Mouse (Mus musculus) liver, embryonic 13.5 days (tissue): ENCODE measurements at regions not wholly inside any gene's neighbourhood (a gene's known extent, or its start where the extent isn't known, plus 50 kb on each side); places are given as distances from the start of the nearest gene placed in this dataset.

Experiments used
- ATAC-seq: fragments of 200-750 bp; cut with Nextera tagmentation; 2 replicates; pipeline ENCODE4 v1.8.0; 2017; ENCODE audit warnings: low read depth, mild to moderate bottlenecking, moderate number of reproducible peaks, moderate library complexity
- DNase-seq: peaks from one replicate; pipeline ENCODE4 v3.0.0; 2022
- H3K27ac ChIP-seq: fragments of 300-500 bp; sonication (generic); 2 replicates; pipeline ENCODE4 v1.5.1; 2015; ENCODE audit warnings: moderate library complexity, mild to moderate bottlenecking, inconsistent platforms
- H3K27me3 ChIP-seq: fragments of 300-500 bp; sonication (generic); 2 replicates; pipeline ENCODE4 v1.6.1; 2015; ENCODE audit warnings: mild to moderate bottlenecking, inconsistent platforms
- H3K36me3 ChIP-seq: fragments of 300-500 bp; sonication (generic); 2 replicates; pipeline ENCODE4 v1.6.1; 2015; ENCODE audit warnings: mild to moderate bottlenecking, inconsistent platforms
- H3K4me1 ChIP-seq: fragments of 300-500 bp; sonication (generic); replicated peaks from 2 replicates; pipeline ENCODE4 v1.6.1; 2015; ENCODE audit warnings: inconsistent platforms
- H3K4me2 ChIP-seq: fragments of 300-500 bp; sonication (generic); 2 replicates; pipeline ENCODE4 v1.6.1; 2015; ENCODE audit warnings: inconsistent platforms, mild to moderate bottlenecking, moderate library complexity
- H3K4me3 ChIP-seq: fragments of 300-500 bp; sonication (generic); replicated peaks from 2 replicates; pipeline ENCODE4 v1.5.1; 2015; ENCODE audit warnings: mild to moderate bottlenecking, inconsistent platforms
- H3K9ac ChIP-seq: fragments of 300-500 bp; sonication (generic); 2 replicates; pipeline ENCODE4 v1.6.1; 2015; ENCODE audit warnings: mild to moderate bottlenecking, inconsistent platforms
- H3K9me3 ChIP-seq: fragments of 300-500 bp; sonication (generic); replicated peaks from 2 replicates; pipeline ENCODE4 v1.6.1; 2016; ENCODE audit warnings: inconsistent platforms
- WGBS: fragments of 180-500 bp; shearing (Covaris S2); methylation state at CpG from one replicate; pipeline ENCODE4 v1.1.7; 2015; ENCODE audit not compliant: insufficient replicate concordance; 5-methylcytosine and 5-hydroxymethylcytosine counted together

GRCm38 (mm10) chr7:70640574-70640973, 274.0 kb upstream of the Nr2f2 start:
- Histone ChIP-seq H3K4me2 (no peak overlapping the region), H3K27me3 (no peaks in the 10 kb centered on the region), H3K27ac (no peak overlapping the region), H3K36me3 (no peaks in the 10 kb centered on the region), H3K9ac (no peak overlapping the region), H3K9me3 (no peaks in the 10 kb centered on the region), H3K4me3 (no peak overlapping the region), H3K4me1 (no peaks in the 10 kb centered on the region)
- no peak for ATAC-seq
- WGBS: 75% methylated on average over 11 of the region's 11 CpGs
- DNase-seq: no peak

- 55% methylated on average over 2 of the region's 2 CpGs for WGBS
- H3K4me3 ChIP-seq: no peak overlapping the region
- no peaks in the 10 kb centered on the region for H3K4me1 ChIP-seq
- no peak overlapping the region for H3K27ac ChIP-seq
- H3K9me3 ChIP-seq: no peaks in the 10 kb centered on the region
- H3K36me3 ChIP-seq: no peaks in the 10 kb centered on the region
- H3K4me2 ChIP-seq: no peak overlapping the region
- ATAC-seq: no peak
- H3K27me3 ChIP-seq: no peaks in the 10 kb centered on the region
- no peak for DNase-seq
- H3K9ac ChIP-seq: no peak overlapping the region
Measured at GRCm38 (mm10) chr7:70638161-70638560, 271.6 kb upstream of the Nr2f2 start.

GRCm38 (mm10) chr7:70634016-70634415, 267.5 kb upstream of the Nr2f2 start:
- no peak for ATAC-seq
- H3K9ac ChIP-seq: no peak overlapping the region
- 57% methylated on average over 11 of the region's 11 CpGs for WGBS
- H3K27me3 ChIP-seq: no peaks in the 10 kb centered on the region
- no peak overlapping the region for H3K4me2 ChIP-seq
- H3K4me3 ChIP-seq: no peak overlapping the region
- H3K27ac ChIP-seq: no peak overlapping the region
- H3K36me3 ChIP-seq: no peaks in the 10 kb centered on the region
- no peak for DNase-seq
- H3K4me1 ChIP-seq: no peaks in the 10 kb centered on the region
- H3K9me3 ChIP-seq: no peaks in the 10 kb centered on the region

- Histone ChIP-seq H3K9ac (no peak overlapping the region), H3K4me3 (no peak overlapping the region), H3K36me3 (no peaks in the 10 kb centered on the region), H3K9me3 (no peaks in the 10 kb centered on the region), H3K4me2 (no peak overlapping the region), H3K4me1 (no peaks in the 10 kb centered on the region), H3K27ac (no peak overlapping the region), H3K27me3 (no peaks in the 10 kb centered on the region)
- DNase-seq (no peak), ATAC-seq (no peak)
- 63% methylated on average over 11 of the region's 11 CpGs for WGBS
Measured at GRCm38 (mm10) chr7:70633577-70633976, 267.0 kb upstream of the Nr2f2 start.

GRCm38 (mm10) chr7:70625643-70626231, 259.2 kb upstream of the Nr2f2 start:
- Histone ChIP-seq H3K9me3 (no peaks in the 10 kb centered on the region), H3K4me3 (no peak overlapping the region), H3K9ac (no peak overlapping the region), H3K27me3 (peaks cover 19% of the 10 kb centered on the region; the same call in 1 of the 2 replicates), H3K27ac (no peak overlapping the region), H3K4me2 (peak overlapping the region; percentile 48), H3K4me1 (peaks cover 12% of the 10 kb centered on the region), H3K36me3 (no peaks in the 10 kb centered on the region)
- 15% methylated on average over 10 of the region's 10 CpGs for WGBS
- no peak for DNase-seq
- ATAC-seq: no peak

- Histone ChIP-seq H3K4me3 (peak overlapping the region; percentile 16; the same call in 1 of the 2 replicates), H3K27me3 (peaks cover 19% of the 10 kb centered on the region; the same call in 1 of the 2 replicates), H3K4me2 (peak overlapping the region; percentile 48), H3K4me1 (peaks cover 12% of the 10 kb centered on the region), H3K27ac (0 out of 2 replicates have a peak overlapping the region, but pooled peaks have one; percentile 21), H3K9ac (no peak overlapping the region), H3K36me3 (no peaks in the 10 kb centered on the region), H3K9me3 (no peaks in the 10 kb centered on the region)
- DNase-seq: no peak
- peak; percentile 53 for ATAC-seq
- 3% methylated on average over 30 of the region's 30 CpGs for WGBS
Measured at GRCm38 (mm10) chr7:70624727-70625642, 258.4 kb upstream of the Nr2f2 start.

- H3K4me3 ChIP-seq: 0 out of 2 replicates have a peak overlapping the region, but pooled peaks have one; percentile 16
- no peak for ATAC-seq
- H3K27ac ChIP-seq: peak overlapping the region; percentile 21; the same call in 1 of the 2 replicates
Measured at GRCm38 (mm10) chr7:70624031-70624726, 257.6 kb upstream of the Nr2f2 start.

GRCm38 (mm10) chr7:70619400-70619799, 252.9 kb upstream of the Nr2f2 start:
- H3K27me3 ChIP-seq: peaks cover 4% of the 10 kb centered on the region; the same call in 1 of the 2 replicates
- H3K27ac ChIP-seq: no peak overlapping the region
- no peak overlapping the region for H3K4me2 ChIP-seq
- DNase-seq (no peak), ATAC-seq (no peak)
- no peak overlapping the region for H3K4me3 ChIP-seq
- H3K9ac ChIP-seq: no peak overlapping the region
- H3K4me1 ChIP-seq: peaks cover 4% of the 10 kb centered on the region; the same call in 1 of the 2 replicates
- no peaks in the 10 kb centered on the region for H3K36me3 ChIP-seq
- H3K9me3 ChIP-seq: no peaks in the 10 kb centered on the region
- 60% methylated on average over 7 of the region's 7 CpGs for WGBS

More at GRCm38 (mm10) chr7:70624031-70624726, 257.6 kb upstream of the Nr2f2 start:
- Histone ChIP-seq H3K4me2 (peak overlapping the region; percentile 48), H3K36me3 (no peaks in the 10 kb centered on the region), H3K9me3 (no peaks in the 10 kb centered on the region), H3K4me1 (peaks cover 12% of the 10 kb centered on the region), H3K9ac (no peak overlapping the region), H3K27me3 (peaks cover 19% of the 10 kb centered on the region; the same call in 1 of the 2 replicates)
- no peak for DNase-seq
- 8% methylated on average over 16 of the region's 16 CpGs for WGBS

GRCm38 (mm10) chr7:70618270-70618669, 251.7 kb upstream of the Nr2f2 start:
- Histone ChIP-seq H3K27ac (no peak overlapping the region), H3K4me3 (no peak overlapping the region), H3K4me2 (no peak overlapping the region), H3K36me3 (no peaks in the 10 kb centered on the region), H3K27me3 (no peaks in the 10 kb centered on the region), H3K4me1 (no peaks in the 10 kb centered on the region), H3K9ac (no peak overlapping the region), H3K9me3 (no peaks in the 10 kb centered on the region)
- 63% methylated on average over 5 of the region's 5 CpGs for WGBS
- DNase-seq (no peak), ATAC-seq (no peak)

- 65% methylated on average over 7 of the region's 7 CpGs for WGBS
- no peak overlapping the region for H3K27ac ChIP-seq
- no peak overlapping the region for H3K9ac ChIP-seq
- no peaks in the 10 kb centered on the region for H3K36me3 ChIP-seq
- ATAC-seq (no peak), DNase-seq (no peak)
- no peak overlapping the region for H3K4me2 ChIP-seq
- no peaks in the 10 kb centered on the region for H3K4me1 ChIP-seq
- no peaks in the 10 kb centered on the region for H3K27me3 ChIP-seq
- H3K4me3 ChIP-seq: no peak overlapping the region
- no peaks in the 10 kb centered on the region; the same call in 1 of the 2 replicates for H3K9me3 ChIP-seq
Measured at GRCm38 (mm10) chr7:70606511-70606910, 240.0 kb upstream of the Nr2f2 start.
